Mouse (Mus musculus): ENCODE measurements around the gene Cops7b. TPM values are rescaled to one million over a fixed set of nuclear protein-coding genes. Genes with fewer than 3 reads are reported as not detected.

The Cops7b gene
- polyA plus RNA-seq, 1 experiment: 18.4 TPM

DNA sequence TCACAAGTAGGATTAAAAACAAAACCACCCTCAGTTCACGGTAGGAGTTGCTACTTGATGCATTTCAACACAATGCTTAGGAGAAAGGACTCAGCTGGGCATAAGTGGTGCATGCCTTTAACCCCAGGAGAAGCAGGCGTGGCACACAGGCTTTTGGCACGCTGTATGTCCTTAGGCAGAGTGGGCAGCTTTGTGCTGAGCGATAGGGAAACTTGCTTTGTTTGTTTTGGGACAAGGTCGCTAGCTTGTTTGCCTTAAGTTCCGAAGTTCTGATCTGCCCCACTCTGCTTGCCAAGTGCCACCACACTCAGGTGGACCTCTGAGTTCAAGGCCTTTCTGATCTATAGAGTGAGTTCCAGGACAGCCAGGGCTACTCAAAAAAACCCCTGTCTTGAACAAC lies 12.6 kb downstream of the Cops7b start:
- 53% methylated on average over 6 of the region's 6 CpGs for WGBS
- TF ChIP-seq POLR2A (IDR thresholded peaks at IDR 0.05; ENCODE audit: low read depth, low read length) (no peak), CTCF (IDR thresholded peaks at IDR 0.05; ENCODE audit: extremely low read depth, insufficient read length, insufficient replicate concordance, low read depth, low read length) (no peak)
- Histone ChIP-seq H3K27me3 (ENCODE audit: control insufficient read depth, insufficient read depth, low read length) (no peaks in the 10 kb centered on the region), H3K36me3 (ENCODE audit: control insufficient read depth, insufficient read depth, low read length) (peaks cover 43% of the 10 kb centered on the region), H3K4me3 (ENCODE audit: low read depth, low read length) (no peak overlapping the region), H3K4me1 (ENCODE audit: control insufficient read depth, insufficient read depth, insufficient read length, low read length) (no peaks in the 10 kb centered on the region), H3K27ac (ENCODE audit: insufficient read depth, low read depth, low read length) (no peak overlapping the region)

DNA sequence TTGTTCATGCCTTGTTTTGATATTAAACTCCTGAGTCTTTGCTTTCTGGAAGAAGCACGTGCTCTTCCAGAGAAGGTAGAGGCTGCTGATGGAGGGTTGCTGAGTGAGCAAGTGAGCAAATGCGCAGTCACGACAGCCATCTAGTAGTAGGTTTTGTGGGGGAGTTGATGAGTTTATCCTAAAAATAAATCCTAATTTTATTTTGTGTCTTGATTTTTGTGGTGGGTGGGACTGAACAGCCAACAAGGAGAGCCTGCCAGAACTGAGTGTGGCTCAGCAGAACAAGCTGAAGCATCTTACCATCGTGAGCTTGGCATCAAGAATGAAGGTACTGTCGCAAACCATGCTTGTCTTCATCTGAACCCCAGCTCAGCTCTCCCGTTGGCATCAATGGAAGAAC lies 13.8 kb downstream of the Cops7b start:
- no peak for TF ChIP-seq CTCF (IDR thresholded peaks at IDR 0.05; ENCODE audit: extremely low read depth, insufficient read length, insufficient replicate concordance, low read depth, low read length)
- TF ChIP-seq POLR2A (IDR thresholded peaks at IDR 0.05; ENCODE audit: low read depth, low read length): no peak
- no peak overlapping the region for H3K27ac ChIP-seq (ENCODE audit: insufficient read depth, low read depth, low read length)
- H3K4me1 ChIP-seq (ENCODE audit: control insufficient read depth, insufficient read depth, insufficient read length, low read length): no peaks in the 10 kb centered on the region
- 93% methylated on average over 6 of the region's 6 CpGs for WGBS
- peaks cover 48% of the 10 kb centered on the region for H3K36me3 ChIP-seq (ENCODE audit: control insufficient read depth, insufficient read depth, low read length)
- no peaks in the 10 kb centered on the region for H3K27me3 ChIP-seq (ENCODE audit: control insufficient read depth, insufficient read depth, low read length)
- H3K4me3 ChIP-seq (ENCODE audit: low read depth, low read length): no peak overlapping the region

- no peaks in the 10 kb centered on the region for H3K4me1 ChIP-seq (ENCODE audit: control insufficient read depth, insufficient read depth, insufficient read length, low read length)
- 69% methylated on average over 3 of the region's 3 CpGs for WGBS
- H3K36me3 ChIP-seq (ENCODE audit: control insufficient read depth, insufficient read depth, low read length): peaks cover 46% of the 10 kb centered on the region
Measured at GRCm38 (mm10) chr1:86598516-86598915, 15.8 kb downstream of the Cops7b start.

GRCm38 (mm10) chr1:86600117-86600516 lies 17.4 kb downstream of the Cops7b start:
- 47% methylated on average over 2 of the region's 2 CpGs for WGBS
- H3K36me3 ChIP-seq (ENCODE audit: control insufficient read depth, insufficient read depth, low read length): peaks cover 49% of the 10 kb centered on the region
- no peak overlapping the region for H3K4me3 ChIP-seq (ENCODE audit: low read depth, low read length)
- no peak overlapping the region for H3K27ac ChIP-seq (ENCODE audit: insufficient read depth, low read depth, low read length)
- H3K27me3 ChIP-seq (ENCODE audit: control insufficient read depth, insufficient read depth, low read length): no peaks in the 10 kb centered on the region
- H3K4me1 ChIP-seq (ENCODE audit: control insufficient read depth, insufficient read depth, insufficient read length, low read length): no peaks in the 10 kb centered on the region
- TF ChIP-seq POLR2A (IDR thresholded peaks at IDR 0.05; ENCODE audit: low read depth, low read length) (no peak), CTCF (IDR thresholded peaks at IDR 0.05; ENCODE audit: extremely low read depth, insufficient read length, insufficient replicate concordance, low read depth, low read length) (no peak)

More at GRCm38 (mm10) chr1:86598516-86598915, 15.8 kb downstream of the Cops7b start:
- Histone ChIP-seq H3K27me3 (ENCODE audit: control insufficient read depth, insufficient read depth, low read length) (no peaks in the 10 kb centered on the region), H3K4me3 (ENCODE audit: low read depth, low read length) (no peak overlapping the region), H3K27ac (ENCODE audit: insufficient read depth, low read depth, low read length) (no peak overlapping the region)
- TF ChIP-seq POLR2A (IDR thresholded peaks at IDR 0.05; ENCODE audit: low read depth, low read length): no peak
- peak; percentile 30; the same call in 1 of the 2 replicates for TF ChIP-seq CTCF (IDR thresholded peaks at IDR 0.05; ENCODE audit: extremely low read depth, insufficient read length, insufficient replicate concordance, low read depth, low read length)

DNA sequence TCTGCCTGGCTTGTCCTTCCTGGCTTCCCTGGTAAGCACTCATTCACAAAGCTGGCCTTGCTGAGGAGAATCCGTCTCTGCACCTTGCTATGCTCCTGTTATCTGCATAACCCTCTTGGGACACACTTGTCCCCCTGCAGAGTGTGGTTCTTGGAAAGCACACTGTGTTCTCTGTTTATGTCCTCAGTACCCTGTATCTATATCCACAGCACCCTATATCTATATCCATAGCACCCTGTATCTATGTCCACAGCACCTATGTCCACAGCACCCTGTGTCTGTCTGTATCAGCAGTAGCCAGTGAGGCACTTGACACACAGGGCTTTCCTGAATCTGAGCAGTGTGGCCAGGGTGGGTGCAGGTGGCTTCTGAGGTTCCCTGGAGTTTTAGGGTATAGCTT lies 28.2 kb downstream of the Cops7b start:
- no peak overlapping the region for H3K4me3 ChIP-seq (ENCODE audit: low read depth, low read length)
- H3K4me1 ChIP-seq (ENCODE audit: control insufficient read depth, insufficient read depth, insufficient read length, low read length): no peaks in the 10 kb centered on the region
- no peak for TF ChIP-seq POLR2A (IDR thresholded peaks at IDR 0.05; ENCODE audit: low read depth, low read length)
- no peak overlapping the region for H3K27ac ChIP-seq (ENCODE audit: insufficient read depth, low read depth, low read length)
- H3K27me3 ChIP-seq (ENCODE audit: control insufficient read depth, insufficient read depth, low read length): no peaks in the 10 kb centered on the region
- H3K36me3 ChIP-seq (ENCODE audit: control insufficient read depth, insufficient read depth, low read length): peaks cover 6% of the 10 kb centered on the region
- WGBS: 74% methylated on average over 1 of the region's 1 CpGs

DNA sequence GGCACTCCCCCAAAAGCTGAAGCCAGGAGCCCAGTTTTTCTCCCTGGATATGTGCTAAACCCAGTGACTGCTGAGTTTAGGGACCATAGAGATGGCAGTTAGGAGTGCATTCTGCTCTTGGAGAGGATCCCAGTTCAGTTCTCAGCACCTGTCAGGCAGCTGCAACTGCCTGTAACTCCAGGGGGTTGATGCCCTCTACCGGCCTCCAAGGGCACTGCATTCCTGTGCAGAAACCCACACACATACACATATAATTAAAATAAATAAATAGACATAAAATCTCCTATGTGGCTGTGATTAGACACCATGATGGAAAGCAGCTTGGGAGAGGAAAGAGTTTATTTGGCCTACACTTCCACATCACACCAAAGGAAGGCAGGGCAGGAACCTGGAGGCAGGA lies 29.4 kb downstream of the Cops7b start:
- no peak overlapping the region for H3K4me3 ChIP-seq (ENCODE audit: low read depth, low read length)
- no peaks in the 10 kb centered on the region for H3K27me3 ChIP-seq (ENCODE audit: control insufficient read depth, insufficient read depth, low read length)
- 76% methylated on average over 1 of the region's 1 CpGs for WGBS
- TF ChIP-seq CTCF (IDR thresholded peaks at IDR 0.05; ENCODE audit: extremely low read depth, insufficient read length, insufficient replicate concordance, low read depth, low read length) (no peak), POLR2A (IDR thresholded peaks at IDR 0.05; ENCODE audit: low read depth, low read length) (no peak)
- peaks cover 4% of the 10 kb centered on the region for H3K36me3 ChIP-seq (ENCODE audit: control insufficient read depth, insufficient read depth, low read length)
- no peak overlapping the region for H3K27ac ChIP-seq (ENCODE audit: insufficient read depth, low read depth, low read length)
- no peaks in the 10 kb centered on the region for H3K4me1 ChIP-seq (ENCODE audit: control insufficient read depth, insufficient read depth, insufficient read length, low read length)

DNA sequence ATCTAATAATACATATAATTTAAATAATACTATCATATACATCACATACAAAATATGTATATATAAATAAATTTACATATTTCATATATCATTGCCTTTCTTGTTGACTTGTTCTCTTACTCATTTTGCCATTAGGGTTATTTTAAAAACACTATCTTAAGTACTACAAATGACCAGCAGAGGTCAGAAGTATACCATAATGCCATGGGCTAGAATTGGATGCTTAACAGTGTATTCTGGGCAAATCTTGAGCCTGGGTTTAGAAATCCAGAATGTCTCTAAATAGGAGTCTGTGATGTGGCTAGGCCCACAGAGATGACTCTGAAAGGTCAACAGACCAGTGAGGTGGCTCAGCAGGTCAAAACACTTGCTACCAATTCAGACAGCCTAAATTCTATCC lies 31.6 kb downstream of the Cops7b start:
- Histone ChIP-seq H3K36me3 (ENCODE audit: control insufficient read depth, insufficient read depth, low read length) (no peaks in the 10 kb centered on the region), H3K27ac (ENCODE audit: insufficient read depth, low read depth, low read length) (no peak overlapping the region), H3K27me3 (ENCODE audit: control insufficient read depth, insufficient read depth, low read length) (no peaks in the 10 kb centered on the region), H3K4me3 (ENCODE audit: low read depth, low read length) (no peak overlapping the region), H3K4me1 (ENCODE audit: control insufficient read depth, insufficient read depth, insufficient read length, low read length) (no peaks in the 10 kb centered on the region)
- no peak for TF ChIP-seq CTCF (IDR thresholded peaks at IDR 0.05; ENCODE audit: extremely low read depth, insufficient read length, insufficient replicate concordance, low read depth, low read length)
- no peak for TF ChIP-seq POLR2A (IDR thresholded peaks at IDR 0.05; ENCODE audit: low read depth, low read length)
